Mouse (Mus musculus): Measurements from ENCODE around the gene Kdm5b. TPM values are rescaled to one million over a fixed set of nuclear protein-coding genes. Genes with fewer than 3 reads are reported as not detected.

The Kdm5b gene
- polyA plus RNA-seq, 1 experiment from 2014 or later: 16.5 TPM

DNA sequence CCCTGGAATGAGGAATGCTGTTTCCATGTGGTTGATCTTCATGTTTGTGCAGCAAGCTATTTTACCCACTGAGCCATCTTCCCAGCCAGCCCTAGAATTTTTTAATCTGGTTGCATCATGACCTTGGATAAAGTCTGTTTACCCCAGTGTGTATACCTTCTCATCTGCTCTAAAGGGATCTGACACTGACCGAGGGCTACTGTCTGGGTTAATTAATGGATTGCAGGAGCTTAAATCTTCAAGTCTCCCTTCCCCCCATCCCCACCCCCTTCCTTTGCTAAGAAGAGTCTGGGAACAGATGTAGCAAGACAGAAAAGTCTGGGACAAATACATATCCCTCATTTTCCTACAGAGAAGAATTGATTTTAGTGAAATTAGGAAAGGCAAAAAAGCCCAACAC, 7.5 kb downstream of the Kdm5b start:
- H3K4me3 ChIP-seq: no peak overlapping the region
- no peak overlapping the region for H3K27ac ChIP-seq
- H3K9me3 ChIP-seq (replicated peaks): no peaks in the 10 kb centered on the region
- peaks cover 56% of the 10 kb centered on the region for H3K4me1 ChIP-seq
- ATAC-seq: no peak
- H3K36me3 ChIP-seq: no peaks in the 10 kb centered on the region
- H3K27me3 ChIP-seq (replicated peaks): no peaks in the 10 kb centered on the region
- no peak overlapping the region for H3K4me2 ChIP-seq
- WGBS (ENCODE audit: insufficient replicate concordance): 54% methylated on average over 1 of the region's 1 CpGs
- H3K9ac ChIP-seq: no peak overlapping the region

DNA sequence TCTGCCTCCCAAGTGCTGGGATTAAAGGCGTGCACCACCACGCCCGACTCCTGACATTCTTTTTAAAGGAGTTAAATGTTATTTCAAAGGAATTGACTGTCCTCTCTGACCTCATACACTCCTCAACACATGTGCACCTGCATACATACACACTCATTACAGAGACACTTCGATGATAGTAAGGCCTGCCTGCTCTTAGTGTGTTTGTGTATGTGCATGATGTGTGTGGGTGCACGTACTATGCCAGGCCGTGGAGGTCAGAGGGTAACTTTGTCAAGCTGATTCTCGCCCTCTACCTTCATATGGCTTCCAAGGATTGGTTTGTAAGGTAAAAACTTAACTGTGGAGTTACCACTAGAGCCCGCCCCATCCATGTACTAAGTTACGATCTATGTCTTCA, 10.2 kb downstream of the Kdm5b start:
- WGBS (ENCODE audit: insufficient replicate concordance): 87% methylated on average over 9 of the region's 9 CpGs
- H3K9me3 ChIP-seq (replicated peaks): no peaks in the 10 kb centered on the region
- H3K4me1 ChIP-seq: peaks cover 61% of the 10 kb centered on the region
- H3K27ac ChIP-seq: no peak overlapping the region
- no peak overlapping the region for H3K4me3 ChIP-seq
- no peaks in the 10 kb centered on the region for H3K36me3 ChIP-seq
- no peaks in the 10 kb centered on the region for H3K27me3 ChIP-seq (replicated peaks)
- H3K9ac ChIP-seq: no peak overlapping the region
- ATAC-seq: no peak
- H3K4me2 ChIP-seq: no peak overlapping the region

- H3K4me1 ChIP-seq: peaks cover 61% of the 10 kb centered on the region
- WGBS (ENCODE audit: insufficient replicate concordance): 53% methylated on average over 3 of the region's 3 CpGs
- no peak overlapping the region for H3K27ac ChIP-seq
- H3K4me3 ChIP-seq: no peak overlapping the region
- no peaks in the 10 kb centered on the region for H3K9me3 ChIP-seq (replicated peaks)
- H3K9ac ChIP-seq: no peak overlapping the region
- H3K36me3 ChIP-seq: no peaks in the 10 kb centered on the region
- no peaks in the 10 kb centered on the region for H3K27me3 ChIP-seq (replicated peaks)
- no peak overlapping the region for H3K4me2 ChIP-seq
- ATAC-seq: no peak
These were observed 10.7 kb downstream of the Kdm5b start for GRCm38 (mm10) chr1:134570631-134571030.

DNA sequence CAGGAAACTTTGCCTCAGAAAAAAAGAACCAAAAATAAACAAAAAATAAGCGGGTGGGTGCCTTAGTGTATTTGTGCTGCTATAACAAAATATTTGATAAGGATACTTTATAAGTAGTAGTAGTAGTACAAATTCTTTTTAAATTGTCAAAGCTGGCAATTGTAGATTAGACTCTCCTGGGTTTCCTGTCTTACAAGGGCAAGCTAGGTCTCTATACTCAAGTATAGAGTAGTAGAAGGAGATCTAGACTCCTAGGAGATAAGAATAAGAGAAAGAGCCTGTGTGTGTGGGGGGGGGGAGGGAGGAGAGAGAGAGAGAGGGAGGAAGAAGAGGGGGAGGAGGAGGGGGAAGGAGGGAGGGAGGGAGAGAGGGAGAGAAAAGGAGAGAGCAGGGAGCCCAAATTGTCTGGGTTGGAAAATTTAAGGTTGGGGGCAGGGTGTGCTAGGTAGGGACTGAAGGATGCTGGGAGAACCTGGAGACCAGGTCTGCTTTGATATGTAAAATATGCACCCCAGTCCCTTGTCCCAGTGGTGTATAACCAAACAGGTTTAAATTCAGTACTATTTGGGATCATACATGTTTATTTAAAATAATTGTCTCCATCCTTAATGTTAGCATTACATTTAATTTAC, 13.4 kb downstream of the Kdm5b start:
- Histone ChIP-seq H3K36me3 (no peaks in the 10 kb centered on the region), H3K4me3 (no peak overlapping the region), H3K9me3 (replicated peaks) (no peaks in the 10 kb centered on the region), H3K4me1 (peaks cover 50% of the 10 kb centered on the region), H3K9ac (peak overlapping the region; percentile 9; the same call in 1 of the 2 replicates), H3K4me2 (peak overlapping the region; percentile 21; the same call in 1 of the 2 replicates), H3K27ac (peak overlapping the region; percentile 59), H3K27me3 (replicated peaks) (no peaks in the 10 kb centered on the region)
- ATAC-seq: peak; percentile 65
- 32% methylated on average over 1 of the region's 1 CpGs for WGBS (ENCODE audit: insufficient replicate concordance)

DNA sequence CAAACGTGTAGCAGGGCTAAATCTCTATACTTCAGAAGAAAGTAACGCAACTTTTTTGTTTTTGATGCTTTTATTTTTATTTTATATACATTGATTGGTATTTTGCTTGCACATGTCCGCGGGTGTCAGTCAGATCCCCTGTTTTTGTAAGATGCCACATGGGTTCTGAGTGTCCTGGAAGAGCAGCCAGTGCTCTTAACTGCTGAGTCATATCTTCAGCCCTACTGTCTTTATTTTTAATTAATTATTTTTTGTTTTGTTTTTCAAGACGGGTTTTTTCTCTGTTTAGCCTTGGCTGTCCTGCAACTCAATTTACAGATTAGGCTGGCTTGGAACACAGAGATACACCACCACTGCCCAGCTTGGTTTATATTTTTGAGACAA, 14.0 kb downstream of the Kdm5b start:
- Histone ChIP-seq H3K9me3 (replicated peaks) (no peaks in the 10 kb centered on the region), H3K4me2 (no peak overlapping the region), H3K4me1 (peaks cover 48% of the 10 kb centered on the region), H3K36me3 (no peaks in the 10 kb centered on the region), H3K4me3 (no peak overlapping the region), H3K27me3 (replicated peaks) (no peaks in the 10 kb centered on the region), H3K27ac (peak overlapping the region; percentile 15; the same call in 1 of the 2 replicates), H3K9ac (no peak overlapping the region)
- no peak for ATAC-seq
- 55% methylated on average over 5 of the region's 5 CpGs for WGBS (ENCODE audit: insufficient replicate concordance)

DNA sequence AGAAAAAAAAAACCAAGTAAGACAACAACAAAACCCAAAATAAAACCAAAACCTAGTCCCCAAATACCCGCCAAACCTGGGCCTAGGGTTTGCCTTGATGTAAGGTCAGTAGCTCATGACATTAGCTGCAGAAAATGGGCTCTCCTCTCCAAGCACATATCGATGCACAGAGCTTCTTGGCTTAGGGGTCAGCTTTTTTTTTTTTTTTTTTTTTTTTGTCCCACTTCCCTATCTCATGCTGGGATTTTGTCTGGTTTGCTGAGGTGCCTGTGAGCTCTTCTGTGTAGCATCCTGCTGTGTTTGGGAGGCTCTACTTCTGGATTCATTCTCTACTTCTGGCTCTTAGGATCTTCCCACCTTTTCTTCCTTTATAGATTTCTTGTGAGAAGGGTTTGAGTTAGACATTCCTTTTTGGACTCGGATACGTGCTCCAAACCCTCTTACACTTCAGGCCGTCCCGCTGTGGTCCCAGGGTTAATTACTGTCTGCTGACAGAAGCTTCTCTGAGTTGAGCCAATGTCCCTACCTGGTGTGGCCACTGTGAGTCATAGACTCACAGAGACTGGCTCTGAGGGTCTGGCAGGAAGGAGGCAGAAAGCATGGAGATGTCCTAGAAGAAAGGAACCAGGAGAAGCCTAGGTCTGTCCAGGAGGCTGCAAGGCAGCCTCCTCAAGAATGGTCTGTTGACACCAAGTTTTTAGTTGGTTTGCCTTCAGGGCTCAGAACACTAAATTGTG, 17.6 kb downstream of the Kdm5b start:
- WGBS (ENCODE audit: insufficient replicate concordance): 76% methylated on average over 6 of the region's 6 CpGs

GRCm38 (mm10) chr1:134580796-134581195, 20.8 kb downstream of the Kdm5b start:
- no peak overlapping the region for H3K9ac ChIP-seq

More for the DNA sequence above, 17.6 kb downstream of the Kdm5b start:
- Histone ChIP-seq H3K4me1 (peaks cover 27% of the 10 kb centered on the region), H3K27me3 (replicated peaks) (no peaks in the 10 kb centered on the region), H3K4me2 (no peak overlapping the region), H3K9ac (no peak overlapping the region), H3K4me3 (no peak overlapping the region), H3K27ac (no peak overlapping the region), H3K9me3 (replicated peaks) (no peaks in the 10 kb centered on the region), H3K36me3 (no peaks in the 10 kb centered on the region)
- ATAC-seq: no peak

GRCm38 (mm10) chr1:134583560-134583959, 23.6 kb downstream of the Kdm5b start:
- peaks cover 13% of the 10 kb centered on the region for H3K36me3 ChIP-seq
- H3K4me1 ChIP-seq: peaks cover 21% of the 10 kb centered on the region
- no peak for ATAC-seq
- 51% methylated on average over 3 of the region's 3 CpGs for WGBS (ENCODE audit: insufficient replicate concordance)
- H3K9ac ChIP-seq: no peak overlapping the region
- no peak overlapping the region for H3K27ac ChIP-seq
- no peaks in the 10 kb centered on the region for H3K9me3 ChIP-seq (replicated peaks)
- no peaks in the 10 kb centered on the region for H3K27me3 ChIP-seq (replicated peaks)
- no peak overlapping the region for H3K4me2 ChIP-seq
- no peak overlapping the region for H3K4me3 ChIP-seq

More at GRCm38 (mm10) chr1:134580796-134581195, 20.8 kb downstream of the Kdm5b start:
- no peak overlapping the region for H3K4me2 ChIP-seq
- peaks cover 21% of the 10 kb centered on the region for H3K4me1 ChIP-seq
- WGBS (ENCODE audit: insufficient replicate concordance): 77% methylated on average over 2 of the region's 2 CpGs
- H3K27me3 ChIP-seq (replicated peaks): no peaks in the 10 kb centered on the region
- no peak overlapping the region for H3K4me3 ChIP-seq
- H3K9me3 ChIP-seq (replicated peaks): no peaks in the 10 kb centered on the region
- no peak overlapping the region for H3K27ac ChIP-seq
- H3K36me3 ChIP-seq: peaks cover 4% of the 10 kb centered on the region
- no peak for ATAC-seq

DNA sequence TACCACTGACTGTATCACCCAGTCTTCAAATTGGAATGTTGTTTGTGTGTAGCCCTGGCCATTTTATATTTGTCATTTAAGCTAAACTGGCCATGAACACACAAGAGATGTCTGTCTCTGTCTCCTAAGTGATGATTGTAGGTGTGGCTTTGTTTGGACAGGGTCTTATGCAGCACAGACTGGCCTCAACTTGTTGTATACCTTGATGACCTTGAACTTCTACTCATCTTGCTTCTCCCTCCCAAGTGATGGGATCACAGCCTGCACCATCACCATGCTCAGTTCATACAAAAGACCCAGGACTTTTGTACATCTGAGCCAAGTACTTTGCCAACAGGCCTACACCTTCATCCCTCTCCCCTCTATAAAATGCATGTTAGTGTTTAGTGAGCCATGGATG, 29.7 kb downstream of the Kdm5b start:
- H3K4me3 ChIP-seq: no peak overlapping the region
- no peak for ATAC-seq
- peaks cover 46% of the 10 kb centered on the region for H3K36me3 ChIP-seq
- H3K9me3 ChIP-seq (replicated peaks): no peaks in the 10 kb centered on the region
- no peak overlapping the region for H3K4me2 ChIP-seq
- H3K27me3 ChIP-seq (replicated peaks): no peaks in the 10 kb centered on the region
- H3K9ac ChIP-seq: no peak overlapping the region
- no peak overlapping the region for H3K27ac ChIP-seq
- no peaks in the 10 kb centered on the region for H3K4me1 ChIP-seq

- WGBS (ENCODE audit: insufficient replicate concordance): 85% methylated on average over 2 of the region's 2 CpGs
- no peak for ATAC-seq
- Histone ChIP-seq H3K9me3 (replicated peaks) (no peaks in the 10 kb centered on the region), H3K9ac (no peak overlapping the region), H3K27ac (no peak overlapping the region), H3K4me3 (no peak overlapping the region), H3K4me1 (no peaks in the 10 kb centered on the region), H3K4me2 (no peak overlapping the region), H3K27me3 (replicated peaks) (no peaks in the 10 kb centered on the region), H3K36me3 (peaks cover 50% of the 10 kb centered on the region)
These were observed 31.8 kb downstream of the Kdm5b start for GRCm38 (mm10) chr1:134591773-134592172.

DNA sequence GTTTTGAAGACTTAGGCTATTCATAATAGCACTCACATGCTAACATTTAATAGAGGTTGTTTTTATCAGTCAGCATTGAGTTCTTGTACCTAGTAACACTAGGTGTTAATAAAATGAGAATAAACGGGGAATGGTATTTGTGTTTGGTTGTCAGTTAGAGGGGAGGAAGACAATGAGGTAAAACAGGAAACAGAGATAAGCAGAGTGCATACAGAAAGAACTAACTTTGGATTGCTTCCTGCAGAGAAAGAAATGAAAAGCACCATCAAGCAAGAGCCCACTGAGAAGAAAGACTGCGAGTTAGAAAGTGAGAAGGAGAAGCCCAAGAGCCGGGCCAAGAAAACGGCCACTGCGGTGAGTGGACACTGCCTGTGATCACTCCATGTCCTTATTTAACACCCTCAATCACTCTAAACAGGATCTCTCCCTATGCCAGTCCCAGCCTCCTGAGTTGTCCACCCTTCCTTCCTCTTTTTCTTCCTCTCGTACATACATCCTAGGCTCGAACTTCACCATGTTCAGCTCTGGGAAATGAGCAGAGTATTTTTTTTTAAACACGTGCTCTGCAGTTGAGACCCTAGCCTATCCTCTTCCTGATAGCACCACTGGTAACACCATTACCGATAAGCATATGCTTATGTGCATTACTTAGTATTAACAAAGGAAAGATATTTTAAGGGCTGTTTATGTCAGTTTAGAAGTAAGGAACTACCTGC, 37.5 kb downstream of the Kdm5b start:
- H3K4me2 ChIP-seq: no peak overlapping the region

GRCm38 (mm10) chr1:134604086-134604485, 44.1 kb downstream of the Kdm5b start:
- H3K4me2 ChIP-seq: no peak overlapping the region
- no peak overlapping the region for H3K4me3 ChIP-seq
- 0 out of 2 replicates have a peak, but pooled peaks cover 3% of the 10 kb centered on the region for H3K4me1 ChIP-seq
- no peak overlapping the region for H3K9ac ChIP-seq
- 93% methylated on average over 2 of the region's 2 CpGs for WGBS (ENCODE audit: insufficient replicate concordance)
- no peak for ATAC-seq
- H3K36me3 ChIP-seq: peaks cover 74% of the 10 kb centered on the region
- no peak overlapping the region for H3K27ac ChIP-seq
- H3K9me3 ChIP-seq (replicated peaks): no peaks in the 10 kb centered on the region
- H3K27me3 ChIP-seq (replicated peaks): no peaks in the 10 kb centered on the region

More for the DNA sequence above, 37.5 kb downstream of the Kdm5b start:
- H3K4me1 ChIP-seq: peaks cover 4% of the 10 kb centered on the region; the same call in 1 of the 2 replicates
- no peak overlapping the region; the same call in 1 of the 2 replicates for H3K27ac ChIP-seq
- 24% methylated on average over 9 of the region's 9 CpGs for WGBS (ENCODE audit: insufficient replicate concordance)
- no peak overlapping the region for H3K4me3 ChIP-seq
- H3K36me3 ChIP-seq: peaks cover 75% of the 10 kb centered on the region
- H3K9ac ChIP-seq: no peak overlapping the region
- H3K27me3 ChIP-seq (replicated peaks): no peaks in the 10 kb centered on the region
- no peaks in the 10 kb centered on the region for H3K9me3 ChIP-seq (replicated peaks)
- ATAC-seq: no peak
